Mouse (Mus musculus) fibroblast of lung, adult 2 months (primary cell): ENCODE measurements around the gene Efhc1.

Source experiments
- DNase-seq: peaks from one replicate; pipeline ENCODE4 v3.0.0-alpha.2; 2011; ENCODE audit warnings: low read depth

Gene Efhc1

DNA sequence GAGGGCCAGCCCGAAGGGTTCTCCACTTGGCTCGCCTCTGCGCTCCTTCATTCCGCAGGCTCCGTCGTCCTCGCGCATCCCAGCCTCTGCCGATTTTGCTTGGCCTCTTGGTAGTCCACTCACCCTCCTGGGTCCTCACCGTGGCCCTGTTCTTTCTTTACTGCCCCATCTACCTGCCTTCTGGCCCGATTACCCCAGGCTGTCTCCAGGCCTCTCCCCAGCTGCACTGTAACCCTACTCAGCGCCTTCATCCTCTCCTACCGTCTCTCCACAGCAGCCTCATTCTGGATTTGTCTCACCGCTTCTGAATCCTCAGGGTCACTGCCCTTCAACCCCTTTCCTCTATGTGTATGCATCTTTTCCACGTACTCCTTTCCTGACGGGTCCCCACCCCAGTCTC lies 373 bp downstream of the Efhc1 start:
- DNase-seq, result no peak

DNA sequence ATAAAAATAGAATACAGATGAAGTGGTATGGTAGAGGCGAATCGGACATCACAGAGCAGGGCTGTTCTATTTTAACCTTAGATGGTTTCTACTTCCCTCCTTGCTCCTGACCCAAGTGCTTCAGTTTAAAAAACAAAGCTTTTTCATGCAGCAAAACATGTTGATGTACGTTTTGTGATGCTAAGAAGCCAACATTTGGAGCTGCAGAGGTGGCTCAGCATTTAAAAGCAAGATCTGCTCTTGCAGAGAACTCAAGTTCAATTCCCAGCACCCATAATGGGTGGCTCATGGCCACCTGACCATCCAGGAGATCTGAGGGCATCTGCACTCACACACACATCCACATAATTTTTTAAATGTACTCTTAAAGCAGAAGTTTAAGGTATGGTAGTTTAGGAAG lies 3.5 kb downstream of the Efhc1 start:
- DNase-seq, result no peak

GRCm38 (mm10) chr1:20969642-20970041 lies 18.2 kb downstream of the Efhc1 start:
- DNase-seq, result no peak

DNA sequence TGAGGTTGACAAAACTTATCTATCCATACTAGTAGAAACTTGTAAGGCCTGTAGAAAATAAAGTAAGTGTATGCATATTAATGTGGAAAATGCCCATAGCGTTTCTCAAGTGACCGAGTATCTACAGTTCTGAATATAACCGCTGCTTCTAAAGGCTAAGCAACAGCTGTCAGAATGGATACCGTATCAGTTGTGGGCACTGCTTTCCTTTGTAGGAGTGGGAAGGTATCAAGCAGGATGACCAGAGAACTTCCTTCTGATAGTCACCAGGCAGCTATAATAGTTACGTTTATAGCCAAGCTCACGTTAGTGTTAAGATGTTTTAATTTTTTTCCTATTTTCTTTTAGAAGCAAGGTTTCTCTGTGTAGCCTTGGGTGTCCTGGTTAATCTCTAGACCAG lies 22.0 kb downstream of the Efhc1 start:
- no peak for DNase-seq

DNA sequence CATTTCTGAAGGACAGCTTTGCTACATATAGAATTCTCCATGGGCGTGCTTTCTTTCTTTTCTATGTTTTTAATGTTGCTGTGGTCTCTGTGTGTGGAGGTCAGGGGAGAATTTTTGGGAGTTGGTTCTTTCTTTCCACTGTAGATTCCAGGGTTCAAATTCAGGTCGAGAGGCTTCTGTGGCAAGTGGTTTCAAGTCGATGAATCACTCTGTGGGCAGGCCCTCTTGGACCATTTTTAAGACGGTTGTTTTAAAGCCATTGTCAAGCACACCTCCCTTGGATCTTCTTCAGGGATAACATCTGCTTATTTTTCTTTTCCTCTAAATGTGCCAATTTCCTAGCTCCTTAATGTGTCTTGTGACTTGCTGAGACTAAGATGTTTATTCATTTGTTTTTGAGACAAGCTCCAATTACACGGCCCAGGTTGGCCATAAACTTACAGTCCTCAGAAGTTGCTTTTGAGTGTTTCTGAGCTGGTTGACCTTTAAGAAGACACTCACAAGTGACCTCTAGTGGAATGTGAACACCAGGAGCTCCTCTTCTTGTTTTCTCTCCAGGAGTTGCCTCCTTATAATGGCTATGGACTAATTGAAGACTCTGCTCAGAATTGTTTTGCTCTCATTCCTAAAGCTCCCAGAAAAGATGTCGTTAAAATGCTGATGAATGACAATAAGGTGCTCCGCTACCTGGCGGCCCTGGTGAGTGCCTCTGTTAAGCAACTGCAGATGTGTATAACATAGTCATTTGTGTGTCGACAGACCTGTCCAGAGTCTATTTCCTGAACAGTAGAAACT lies 23.1 kb downstream of the Efhc1 start:
- no peak for DNase-seq

- DNase-seq, result no peak
Measured at GRCm38 (mm10) chr1:20980553-20980952, 29.1 kb downstream of the Efhc1 start.

- no peak for DNase-seq
Measured at GRCm38 (mm10) chr1:20981764-20982163, 30.3 kb downstream of the Efhc1 start.

DNA sequence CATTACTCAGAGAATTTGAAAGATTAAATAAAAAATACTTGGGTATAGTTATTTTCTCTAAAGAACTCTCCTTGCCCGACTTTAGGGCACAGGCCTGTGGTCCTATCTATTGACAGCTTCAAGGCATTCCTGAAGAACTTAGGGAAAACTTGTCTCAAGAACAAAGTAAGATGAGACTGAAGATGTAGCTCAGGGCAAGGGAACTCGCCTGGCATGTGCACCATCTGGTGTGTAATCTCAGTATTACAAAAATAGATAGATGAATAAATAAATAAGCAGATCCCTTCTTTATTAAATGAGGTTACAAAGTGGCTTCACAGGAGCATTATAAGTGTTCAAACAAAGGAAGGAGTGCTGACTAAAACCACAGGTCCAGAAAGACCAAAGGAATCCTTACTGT lies 32.7 kb downstream of the Efhc1 start:
- no peak for DNase-seq

GRCm38 (mm10) chr1:20984582-20984981 lies 33.2 kb downstream of the Efhc1 start:
- DNase-seq, result no peak

- no peak for DNase-seq
Measured at GRCm38 (mm10) chr1:20986378-20987056, 35.1 kb downstream of the Efhc1 start.

- no peak for DNase-seq
Measured at GRCm38 (mm10) chr1:20989461-20990083, 38.1 kb downstream of the Efhc1 start.

GRCm38 (mm10) chr1:20993690-20994089 lies 42.3 kb downstream of the Efhc1 start:
- DNase-seq, result no peak

DNA sequence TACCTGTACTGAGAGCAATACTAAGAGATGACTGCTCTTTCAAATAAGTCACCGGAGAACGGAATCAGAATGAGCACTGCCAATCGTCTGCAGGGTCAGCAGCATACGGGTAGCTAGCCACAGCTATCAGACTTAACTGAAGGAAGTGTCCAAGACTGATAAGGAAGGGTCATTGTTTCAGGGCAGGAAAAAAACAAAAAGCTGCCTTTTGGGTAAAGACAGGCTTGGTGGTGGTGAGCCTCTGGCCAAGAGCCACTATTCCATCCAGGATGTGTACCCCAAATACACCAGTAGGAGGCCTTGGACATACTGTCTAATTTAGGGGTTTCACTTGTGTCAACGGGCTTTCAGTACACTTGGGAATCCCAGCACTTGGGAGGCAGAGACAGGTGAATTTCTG lies 42.9 kb downstream of the Efhc1 start:
- DNase-seq, result no peak

DNA sequence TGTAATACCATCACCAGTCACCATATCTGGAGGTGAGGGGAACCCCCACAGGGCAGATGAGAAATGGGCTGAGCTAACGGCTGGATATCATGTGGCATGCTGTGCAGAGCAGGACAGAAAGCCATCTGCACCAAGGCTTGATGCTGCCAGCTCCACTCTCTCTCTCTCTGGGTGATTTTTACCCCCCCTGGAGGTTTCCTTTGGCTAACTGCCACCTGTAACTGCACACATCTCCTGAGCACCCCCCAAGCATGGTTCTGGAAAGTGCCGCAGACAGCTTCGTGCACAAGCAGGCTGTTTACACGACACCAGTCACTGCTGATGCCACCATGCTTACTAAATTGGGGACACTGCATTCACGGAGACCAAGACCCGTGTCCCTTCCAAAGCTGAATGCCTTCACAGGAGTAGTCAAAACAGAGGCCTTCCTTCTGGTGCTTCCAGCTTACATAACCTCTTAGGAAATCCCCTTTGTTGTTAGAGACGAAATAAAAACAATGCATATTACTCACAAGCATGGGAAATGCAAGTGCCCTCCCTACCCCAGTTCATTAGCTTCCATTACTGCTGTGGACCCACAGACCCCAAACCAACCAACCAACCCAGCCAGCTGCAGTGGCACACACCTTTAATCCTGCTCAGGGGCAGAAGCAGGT lies 44.0 kb downstream of the Efhc1 start:
- no peak for DNase-seq

GRCm38 (mm10) chr1:20996603-20997327 lies 45.3 kb downstream of the Efhc1 start:
- no peak for DNase-seq

- DNase-seq, result no peak
Measured at GRCm38 (mm10) chr1:20997328-20997689, 45.9 kb downstream of the Efhc1 start.

DNA sequence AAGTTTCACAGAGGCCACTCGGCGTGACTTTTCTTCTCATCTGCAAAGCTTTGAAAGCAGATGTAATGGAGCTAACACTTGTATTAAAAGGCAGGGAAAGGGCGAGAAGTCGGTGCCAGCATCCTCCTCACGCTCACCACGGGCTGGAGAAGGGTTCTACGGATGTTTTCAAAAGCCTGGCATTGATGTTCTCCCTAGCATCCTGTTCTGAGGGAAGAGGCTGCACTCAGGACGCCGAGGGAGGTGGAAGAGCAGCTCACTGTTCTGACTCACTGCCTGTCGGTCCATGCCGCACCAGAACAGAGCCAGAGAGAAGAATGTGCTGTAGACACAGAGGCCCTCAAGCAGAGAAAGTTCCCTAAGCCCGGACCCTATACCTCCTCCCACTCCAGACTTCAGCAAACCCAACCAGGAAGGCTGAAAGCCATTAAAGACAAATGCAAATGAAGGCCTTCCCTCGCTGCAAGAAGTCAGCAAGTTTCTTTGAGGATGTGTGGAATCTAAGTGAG lies 46.5 kb downstream of the Efhc1 start:
- no peak for DNase-seq

GRCm38 (mm10) chr1:21002246-21003142 lies 51.1 kb downstream of the Efhc1 start:
- peak; percentile 81 for DNase-seq

DNA sequence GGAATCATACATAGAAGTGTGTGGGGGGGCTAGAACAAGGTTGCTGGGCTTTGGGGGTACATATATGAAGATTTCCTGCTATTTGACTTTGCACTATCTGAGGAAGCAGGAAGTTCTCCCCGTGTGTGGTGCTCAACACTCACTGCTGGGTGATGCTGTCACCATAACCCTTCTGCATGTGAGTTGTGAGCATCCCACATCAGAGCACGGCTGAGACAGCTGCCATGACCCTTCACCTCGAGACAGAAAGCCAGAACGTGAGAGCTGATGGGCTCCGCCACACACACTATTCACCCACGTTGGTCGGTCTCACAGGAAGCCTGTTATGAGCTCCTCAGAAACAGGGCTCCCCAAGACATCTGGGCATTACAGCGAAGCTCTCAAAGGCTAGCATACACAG lies 53.2 kb downstream of the Efhc1 start:
- DNase-seq, result no peak

DNA sequence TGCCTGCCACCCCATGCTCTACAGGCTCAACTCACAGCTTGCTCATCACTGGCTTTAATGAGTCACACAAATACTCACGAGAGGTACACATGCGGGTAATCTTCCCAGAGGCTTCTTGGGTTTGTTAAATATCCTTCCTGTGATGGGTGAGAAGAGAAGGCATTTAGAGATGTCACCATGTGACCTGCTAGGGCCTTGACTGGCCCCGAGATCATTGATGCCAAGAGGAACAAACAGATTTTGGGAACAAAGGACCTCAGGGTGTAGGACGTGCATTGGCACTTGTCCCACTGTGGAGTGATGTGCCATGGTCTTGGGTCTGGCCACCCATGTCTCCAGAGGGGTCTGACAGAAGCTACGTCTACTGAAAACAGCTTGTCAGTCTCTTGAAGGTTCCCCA lies 55.3 kb downstream of the Efhc1 start:
- no peak for DNase-seq
